Mouse (Mus musculus) intestine, postnatal 0 days (tissue): Measurements from ENCODE around the gene Rab27a. TPM values are rescaled to one million over a fixed set of nuclear protein-coding genes. Genes with fewer than 3 reads are reported as not detected.
A peak's percentile ranks its signal among the peaks of the same experiment; 100 is the strongest.

ENCODE experiments used
- ATAC-seq: fragments of 200-750 bp; cut with Nextera tagmentation; 2 replicates; pipeline ENCODE4 v1.8.0; 2017; ENCODE audit warnings: mild to moderate bottlenecking, moderate TSS enrichment, moderate library complexity
- H3K27ac ChIP-seq: fragments of 300-500 bp; sonication (generic); 2 replicates; pipeline ENCODE4 v1.5.1; 2014; ENCODE audit warnings: mild to moderate bottlenecking, low read depth, low read length, moderate library complexity
- H3K27me3 ChIP-seq: fragments of 300-500 bp; sonication (generic); replicated peaks from 2 replicates; pipeline ENCODE4 v1.6.1; 2014; ENCODE audit warnings: low read length, mixed read lengths; ENCODE audit not compliant: control insufficient read depth, insufficient read depth
- H3K36me3 ChIP-seq: fragments of 300-500 bp; sonication (generic); 2 replicates; pipeline ENCODE4 v1.6.1; 2014; ENCODE audit warnings: mild to moderate bottlenecking, moderate library complexity; ENCODE audit not compliant: control insufficient read depth, insufficient read depth
- H3K4me1 ChIP-seq: fragments of 300-500 bp; sonication (generic); replicated peaks from 2 replicates; pipeline ENCODE4 v1.6.1; 2014; ENCODE audit warnings: antibody characterized with exemption, low read length, mixed read lengths; ENCODE audit not compliant: control insufficient read depth, insufficient read depth
- H3K4me2 ChIP-seq: fragments of 300-500 bp; sonication (generic); replicated peaks from 2 replicates; pipeline ENCODE4 v1.6.1; 2014; ENCODE audit warnings: low read depth, mild to moderate bottlenecking, moderate library complexity
- H3K4me3 ChIP-seq: fragments of 300-500 bp; sonication (generic); 2 replicates; pipeline ENCODE4 v1.5.1; 2014; ENCODE audit warnings: low read depth, low read length
- H3K9ac ChIP-seq: fragments of 300-500 bp; sonication (generic); 2 replicates; pipeline ENCODE4 v1.6.1; 2014; ENCODE audit warnings: mild to moderate bottlenecking, low read depth, low read length
- H3K9me3 ChIP-seq: fragments of 300-500 bp; sonication (generic); 2 replicates; pipeline ENCODE4 v1.6.1; 2016; ENCODE audit warnings: mixed run types; ENCODE audit not compliant: control insufficient read depth
- CTCF ChIP-seq: sonication (generic); IDR thresholded peaks from 2 replicates; pipeline ENCODE4 v1.5.1; 2016; ENCODE audit warnings: low read depth, mild to moderate bottlenecking, control low read depth, antibody characterized with exemption, moderate library complexity
- WGBS: fragments of 180-500 bp; shearing (Covaris S2); extraction: QIAGEN DNeasy Blood & Tissue Kit; methylation state at CpG from one replicate; pipeline ENCODE4 v1.1.7; 2014; 5-methylcytosine and 5-hydroxymethylcytosine counted together
- polyA plus RNA-seq: library from polyadenylated mRNA; unstranded; fragments of >200 nt; fragmentation: Nextera tagmentation; extraction: Ambion mirVana; gene quantifications from 2 replicates; pipeline ENCODE4 v1.2.1, GENCODE M21; 2015

Gene Rab27a
- polyA plus RNA-seq, 1 experiment from 2014 or later, result 5.7 TPM

DNA sequence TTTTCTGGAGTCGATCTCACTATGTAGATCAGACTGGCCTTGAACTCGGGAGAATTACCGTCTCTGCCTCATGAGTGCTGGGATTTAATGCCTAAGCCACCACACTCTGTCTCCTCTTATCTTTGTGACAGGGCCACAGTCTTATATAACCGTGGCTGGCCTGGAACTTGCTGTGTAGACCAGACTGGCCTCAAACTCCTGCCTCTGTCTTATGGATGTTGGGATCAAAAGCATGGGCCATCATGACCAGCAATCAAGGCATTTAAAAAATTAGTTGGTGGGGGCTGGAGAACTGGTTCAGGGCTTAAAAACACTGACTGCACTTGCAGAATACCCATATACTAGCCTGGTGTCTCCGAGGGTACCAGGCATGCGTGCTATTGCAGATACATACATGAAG lies 4.6 kb upstream of the Rab27a start, which contains the start of gene Pigb:
Pigb (minus strand) TSS at position 299 of the 400 bp plus-strand sequence.
- peak within 1 kb of the TSS; percentile 76 for H3K4me2 ChIP-seq
- no peak for ATAC-seq
- TF ChIP-seq CTCF, result no peak
- H3K9me3 ChIP-seq, result no peaks in the 10 kb centered on the region
- H3K4me1 ChIP-seq, result peaks cover 6% of the 10 kb centered on the region; the same call in 1 of the 2 replicates
- WGBS, result 27% methylated on average over 6 of the region's 6 CpGs
- H3K27ac ChIP-seq, result peak within 1 kb of the TSS; percentile 74
- peaks cover 6% of the 10 kb centered on the region; the same call in 1 of the 2 replicates for H3K36me3 ChIP-seq
- no peaks in the 10 kb centered on the region for H3K27me3 ChIP-seq
- H3K9ac ChIP-seq, result peak within 1 kb of the TSS; percentile 78
- H3K4me3 ChIP-seq, result peak within 1 kb of the TSS; percentile 80

GRCm38 (mm10) chr9:73045204-73045603 lies 550 bp downstream of the Rab27a start:
- peak overlapping the region; percentile 34 for H3K4me3 ChIP-seq
- ATAC-seq, result no peak
- H3K9ac ChIP-seq, result peak overlapping the region; percentile 4; the same call in 1 of the 2 replicates
- H3K4me1 ChIP-seq, result no peaks in the 10 kb centered on the region
- no peak for TF ChIP-seq CTCF
- peak overlapping the region; percentile 85 for H3K4me2 ChIP-seq
- no peaks in the 10 kb centered on the region for H3K9me3 ChIP-seq
- no peak overlapping the region for H3K27ac ChIP-seq
- no peaks in the 10 kb centered on the region for H3K36me3 ChIP-seq
- WGBS, result 15% methylated on average over 7 of the region's 7 CpGs
- no peaks in the 10 kb centered on the region for H3K27me3 ChIP-seq

- ATAC-seq, result no peak
- 72% methylated on average over 10 of the region's 10 CpGs for WGBS
- H3K27ac ChIP-seq, result no peak overlapping the region
Observed at GRCm38 (mm10) chr9:73045711-73046110, 1.1 kb downstream of the Rab27a start.

DNA sequence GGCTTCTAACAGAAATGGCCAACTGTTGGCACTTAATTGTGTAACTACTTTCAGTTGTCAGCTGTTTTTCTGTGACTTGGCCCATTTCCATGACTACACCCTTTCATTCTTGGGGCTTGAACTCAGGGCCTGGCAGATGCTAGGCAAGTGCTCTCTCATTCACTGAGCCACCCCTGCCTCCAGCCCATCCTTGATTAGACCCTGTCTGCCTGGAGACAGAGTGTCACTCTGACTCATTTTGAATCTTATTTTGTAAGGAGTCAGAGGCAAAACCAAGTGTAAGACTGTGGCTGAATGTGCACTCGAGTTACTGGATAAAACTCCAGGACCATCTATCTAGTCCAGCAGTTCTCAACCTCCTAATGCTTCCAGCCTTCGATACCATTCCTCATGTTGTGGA lies 3.3 kb downstream of the Rab27a start:
- TF ChIP-seq CTCF, result no peak
- no peaks in the 10 kb centered on the region for H3K36me3 ChIP-seq
- no peaks in the 10 kb centered on the region for H3K9me3 ChIP-seq
- no peak overlapping the region for H3K27ac ChIP-seq
- H3K9ac ChIP-seq, result no peak overlapping the region
- H3K27me3 ChIP-seq, result no peaks in the 10 kb centered on the region
- no peak overlapping the region for H3K4me2 ChIP-seq
- ATAC-seq, result no peak
- no peak overlapping the region for H3K4me3 ChIP-seq
- 89% methylated on average over 2 of the region's 2 CpGs for WGBS
- H3K4me1 ChIP-seq, result no peaks in the 10 kb centered on the region

More at GRCm38 (mm10) chr9:73045711-73046110, 1.1 kb downstream of the Rab27a start:
- Histone ChIP-seq H3K9me3 (no peaks in the 10 kb centered on the region), H3K27me3 (no peaks in the 10 kb centered on the region), H3K4me3 (peak overlapping the region; percentile 34; the same call in 1 of the 2 replicates), H3K4me1 (no peaks in the 10 kb centered on the region), H3K36me3 (no peaks in the 10 kb centered on the region), H3K9ac (no peak overlapping the region), H3K4me2 (peak overlapping the region; percentile 85)
- no peak for TF ChIP-seq CTCF

DNA sequence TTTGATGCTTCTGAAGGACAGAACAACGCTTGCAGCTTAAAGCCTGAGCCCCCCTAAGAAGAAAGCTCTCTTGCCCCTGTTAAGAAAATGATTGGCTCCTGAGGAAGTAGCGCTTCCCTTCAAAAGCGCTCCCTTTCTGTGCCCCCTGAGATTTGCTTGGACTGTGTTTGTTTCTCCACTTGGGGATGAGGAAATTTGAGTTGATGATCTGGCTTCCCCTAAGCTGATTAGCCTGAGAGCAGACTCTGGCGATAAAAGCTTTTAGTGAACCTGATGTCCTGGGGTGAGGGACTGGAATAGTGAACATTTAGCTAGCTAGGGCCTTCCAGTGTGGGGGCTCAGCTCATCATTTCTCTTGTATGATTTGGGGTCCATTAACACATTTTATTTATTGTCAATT lies 4.3 kb downstream of the Rab27a start:
- 45% methylated on average over 4 of the region's 4 CpGs for WGBS

GRCm38 (mm10) chr9:73049833-73050232 lies 5.2 kb downstream of the Rab27a start:
- Histone ChIP-seq H3K4me2 (no peak overlapping the region; the same call in 1 of the 2 replicates), H3K27me3 (no peaks in the 10 kb centered on the region), H3K27ac (no peak overlapping the region; the same call in 1 of the 2 replicates), H3K4me1 (no peaks in the 10 kb centered on the region), H3K36me3 (no peaks in the 10 kb centered on the region), H3K4me3 (no peak overlapping the region), H3K9me3 (no peaks in the 10 kb centered on the region), H3K9ac (no peak overlapping the region)
- no peak for TF ChIP-seq CTCF
- 22% methylated on average over 5 of the region's 5 CpGs for WGBS
- no peak for ATAC-seq

More for the DNA sequence above, 4.3 kb downstream of the Rab27a start:
- TF ChIP-seq CTCF, result no peak
- Histone ChIP-seq H3K9ac (no peak overlapping the region), H3K4me3 (no peak overlapping the region), H3K4me2 (no peak overlapping the region), H3K4me1 (no peaks in the 10 kb centered on the region), H3K9me3 (no peaks in the 10 kb centered on the region), H3K27me3 (no peaks in the 10 kb centered on the region), H3K27ac (no peak overlapping the region), H3K36me3 (no peaks in the 10 kb centered on the region)
- ATAC-seq, result no peak
